Mouse (Mus musculus): ENCODE data around the gene Sorcs1. TPM values are rescaled to one million over a fixed set of nuclear protein-coding genes. Genes with fewer than 3 reads are reported as not detected.

Gene Sorcs1
- 18.1 TPM for polyA plus RNA-seq (2015; fragmentation: Illumina TruSeq; extraction: RNeasy Lipid Tissue Mini Kit (QIAGEN cat#74804); ENCODE audit: low read depth, low replicate concordance)

GRCm38 (mm10) chr19:50677903-50678896 is at the start of gene Sorcs1:
TSS of gene Sorcs1 (minus strand) at chr19:50678646.

